Mouse (Mus musculus) testis, postnatal 10 days (tissue): ENCODE measurements around the gene Cilp.

Experiments used
- DNase-seq: peaks from one replicate; pipeline ENCODE4 v3.0.0; 2021; ENCODE audit warnings: low spot score

The Cilp gene

DNA sequence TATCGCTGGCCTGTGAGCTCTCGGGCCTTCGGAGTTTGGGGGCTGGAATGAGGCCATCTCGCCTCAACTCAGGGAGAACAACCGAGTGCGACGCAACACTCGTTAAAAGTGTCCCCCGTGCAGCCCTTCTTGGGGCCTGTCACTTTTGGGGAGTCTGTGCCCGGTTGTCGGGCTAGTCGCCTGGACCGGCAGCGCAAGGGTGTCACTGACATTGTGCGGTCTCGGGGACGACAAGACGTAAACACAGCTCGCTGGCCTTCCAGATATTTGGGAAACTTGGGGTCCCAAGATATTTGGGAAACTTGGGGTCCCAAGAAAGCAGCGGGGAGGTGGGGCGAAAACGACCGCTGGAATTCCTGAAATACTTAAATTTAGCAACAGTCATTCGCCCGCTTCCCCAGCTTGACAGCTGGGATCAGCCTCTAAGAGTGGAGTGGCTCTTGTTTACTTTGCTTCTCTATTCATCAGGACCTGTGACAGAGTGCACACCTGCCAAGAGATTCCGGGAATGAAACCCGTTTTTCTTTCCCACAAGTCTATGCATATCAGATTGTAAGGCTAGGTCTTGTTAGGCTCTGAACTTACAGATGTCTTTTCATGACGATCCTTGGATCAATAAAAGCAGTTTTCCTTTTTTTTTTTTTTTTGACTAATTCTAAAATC, 29.9 kb downstream of the Cilp start:
- no peak for DNase-seq

GRCm38 (mm10) chr9:65297056-65297455, 32.1 kb downstream of the Cilp start:
- no peak for DNase-seq

- no peak for DNase-seq
These were observed 33.8 kb downstream of the Cilp start for GRCm38 (mm10) chr9:65298761-65299160.

DNA sequence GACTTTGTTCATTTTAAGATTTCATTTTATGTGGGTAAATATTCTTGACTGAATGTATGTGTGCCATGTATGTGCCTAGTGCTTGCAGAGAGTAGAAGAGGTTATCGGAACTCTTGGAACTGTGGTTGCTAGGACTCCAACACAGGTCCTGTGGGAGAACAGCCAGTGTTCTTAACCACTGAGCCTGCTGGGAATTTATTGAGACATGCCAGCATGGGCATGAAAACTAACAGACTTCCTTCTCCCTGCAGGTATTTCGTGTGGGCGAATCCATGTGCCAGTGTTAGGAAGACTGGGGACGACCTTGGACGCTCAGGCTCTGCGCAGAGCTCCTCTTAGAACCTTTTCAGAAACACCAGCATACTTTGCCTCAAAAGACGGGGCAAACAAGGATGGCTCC, 34.7 kb downstream of the Cilp start:
- no peak for DNase-seq

GRCm38 (mm10) chr9:65302327-65302983, 37.5 kb downstream of the Cilp start:
- no peak for DNase-seq

DNA sequence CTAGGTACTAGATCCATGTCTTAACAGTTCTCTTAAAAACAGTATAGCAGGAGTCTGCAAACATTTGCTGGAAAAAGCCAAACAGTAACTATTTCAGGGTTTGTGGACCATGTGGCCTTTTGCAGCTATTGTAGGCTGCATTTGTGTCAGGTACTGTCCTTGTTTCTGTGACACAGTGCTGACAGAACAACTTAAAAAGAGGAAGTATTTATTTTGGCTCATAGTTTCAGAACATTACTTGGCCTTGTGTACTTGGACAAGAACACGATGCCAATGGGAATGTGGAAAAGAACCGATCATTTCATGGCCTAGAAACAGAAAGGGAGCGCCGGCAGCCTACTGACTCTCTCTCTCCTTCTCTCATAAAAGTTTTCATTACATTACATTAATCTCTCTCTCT, 38.6 kb downstream of the Cilp start:
- no peak for DNase-seq

GRCm38 (mm10) chr9:65304300-65304699, 39.3 kb downstream of the Cilp start:
- no peak for DNase-seq

DNA sequence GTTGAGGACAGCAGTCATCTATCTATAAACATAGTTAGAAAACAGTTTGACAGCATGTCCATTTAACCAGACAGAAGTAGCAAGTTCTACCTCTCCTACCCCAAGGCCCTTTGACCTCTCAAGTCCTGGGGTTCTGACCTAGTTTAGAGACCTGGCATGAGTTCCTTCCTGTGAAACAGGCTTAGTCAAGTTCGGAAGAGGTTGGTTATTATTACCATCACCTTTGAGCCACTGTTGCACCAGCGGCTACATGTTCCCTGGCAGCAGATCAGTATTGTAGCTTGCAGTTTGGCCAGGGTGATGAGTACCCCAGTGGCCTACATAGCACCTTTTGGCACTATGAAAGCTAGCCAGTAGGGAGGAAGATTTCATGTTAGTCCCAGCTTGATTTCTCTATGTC, 41.7 kb downstream of the Cilp start:
- DNase-seq = no peak

DNA sequence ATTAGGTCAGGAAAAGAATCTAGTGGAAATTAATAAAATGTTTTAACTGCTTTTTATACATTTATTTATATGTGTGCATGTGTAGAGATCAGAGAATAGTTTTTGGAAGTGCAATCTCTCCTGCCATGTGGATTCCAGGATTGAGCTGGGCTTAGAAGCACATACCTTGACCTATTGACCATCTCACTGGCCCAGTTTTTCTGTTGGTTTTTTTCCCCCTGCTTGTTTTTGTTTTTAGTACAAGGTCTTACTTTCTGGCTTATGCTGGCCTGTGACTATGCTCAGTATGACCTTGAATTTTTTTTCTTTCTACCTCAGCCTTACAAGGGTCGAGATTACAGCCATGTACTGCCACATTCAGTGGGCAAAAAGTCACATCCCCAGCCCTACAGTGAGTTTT, 43.0 kb downstream of the Cilp start:
- DNase-seq = no peak

DNA sequence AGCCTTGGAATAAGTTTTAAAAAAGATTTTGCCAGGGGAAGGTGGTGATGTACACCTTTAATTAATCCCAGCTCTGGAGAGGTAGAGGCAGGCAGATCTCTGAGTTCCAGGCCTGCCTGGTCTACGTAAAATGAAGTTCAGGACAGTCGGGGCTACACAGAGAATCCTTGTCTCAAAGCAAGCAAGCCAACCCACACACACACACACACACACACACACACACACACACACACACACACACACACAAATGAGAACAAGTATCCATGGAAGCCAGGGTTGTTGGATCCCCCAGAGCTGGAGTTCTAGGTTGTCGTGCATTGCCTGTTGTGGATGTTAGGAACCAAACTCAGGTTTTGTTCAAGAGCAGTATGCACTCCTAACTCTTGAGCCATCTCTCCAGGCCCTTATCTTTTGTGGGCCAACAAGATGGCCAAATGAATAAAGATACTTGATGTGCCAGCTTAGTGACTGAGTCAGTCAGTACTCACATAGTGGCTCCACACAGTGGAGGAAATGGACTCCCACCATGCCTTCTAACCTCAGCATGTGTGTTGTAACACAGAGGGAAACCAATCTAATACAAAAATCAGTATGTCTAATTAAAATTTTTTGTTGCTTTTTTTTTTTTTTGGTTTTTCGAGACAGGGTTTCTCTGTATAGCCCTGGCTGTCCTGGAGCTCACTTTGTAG, 47.8 kb downstream of the Cilp start:
- DNase-seq = no peak

GRCm38 (mm10) chr9:65313846-65314245, 48.9 kb downstream of the Cilp start:
- DNase-seq = no peak

DNA sequence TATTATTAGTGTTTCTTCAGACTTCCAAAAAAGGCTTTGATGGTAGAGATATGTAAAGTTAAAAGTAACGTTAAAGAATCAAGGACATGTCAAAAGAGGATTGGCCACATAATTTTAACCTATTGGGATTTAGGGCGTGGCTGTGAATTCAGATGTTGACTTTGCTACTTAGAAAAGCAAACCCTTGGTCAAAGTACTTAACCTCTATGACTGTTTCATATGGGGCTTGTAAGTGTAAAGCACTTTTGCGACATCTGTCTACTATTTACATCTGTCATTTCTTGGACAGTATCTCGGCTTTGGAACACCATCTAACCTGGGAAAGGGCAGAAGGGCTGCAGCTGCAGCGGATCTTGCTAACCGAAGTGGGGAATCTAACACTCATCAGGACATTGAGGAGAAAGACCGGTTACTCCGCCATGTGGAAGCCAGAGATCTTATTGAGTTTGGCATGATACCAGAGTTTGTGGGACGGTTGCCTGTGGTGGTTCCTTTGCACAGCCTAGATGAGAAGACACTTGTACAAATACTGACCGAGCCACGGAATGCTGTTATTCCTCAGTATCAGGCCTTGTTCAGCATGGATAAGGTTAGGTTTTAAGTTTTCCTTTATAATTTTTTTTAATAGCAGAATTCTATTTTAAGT, 57.4 kb downstream of the Cilp start:
- no peak for DNase-seq

GRCm38 (mm10) chr9:65325971-65326370, 61.0 kb downstream of the Cilp start:
- no peak for DNase-seq

GRCm38 (mm10) chr9:65327371-65327770, 62.4 kb downstream of the Cilp start:
- DNase-seq = no peak
